Mouse (Mus musculus): Measurements from ENCODE around the gene Cyp26c1. TPM values are rescaled to one million over a fixed set of nuclear protein-coding genes. Genes with fewer than 3 reads are reported as not detected.

The Cyp26c1 gene
- polyA plus RNA-seq, 1 experiment from 2014 or later, result not detected

- ATAC-seq (ENCODE audit: insufficient read depth, low FRiP score, low TSS enrichment), result no peak
- 3% methylated on average over 22 of the region's 22 CpGs for WGBS
- Histone ChIP-seq H3K4me1 (ENCODE audit: control insufficient read depth, insufficient read depth, low read length) (peaks cover 25% of the 10 kb centered on the region), H3K27ac (ENCODE audit: low read depth, low read length) (no peak overlapping the region), H3K9ac (ENCODE audit: low read length) (no peak overlapping the region), H3K36me3 (ENCODE audit: control insufficient read depth, insufficient read depth, low read length) (no peaks in the 10 kb centered on the region), H3K4me3 (ENCODE audit: low read depth, low read length) (peak overlapping the region; percentile 28; the same call in 1 of the 2 replicates), H3K9me3 (ENCODE audit: control insufficient read depth, low read length) (no peaks in the 10 kb centered on the region), H3K27me3 (ENCODE audit: control insufficient read depth, insufficient read depth, low read length) (peaks cover 97% of the 10 kb centered on the region), H3K4me2 (ENCODE audit: low read depth) (peak overlapping the region; percentile 52)
- no peak for DNase-seq (ENCODE audit: low spot score)
Measured at GRCm38 (mm10) chr19:37696603-37697334, 11.4 kb downstream of the Cyp26c1 start.

- Histone ChIP-seq H3K9ac (ENCODE audit: low read length) (no peak overlapping the region), H3K4me1 (ENCODE audit: control insufficient read depth, insufficient read depth, low read length) (peaks cover 25% of the 10 kb centered on the region), H3K27ac (ENCODE audit: low read depth, low read length) (no peak overlapping the region), H3K4me3 (ENCODE audit: low read depth, low read length) (peak overlapping the region; percentile 28), H3K4me2 (ENCODE audit: low read depth) (peak overlapping the region; percentile 52), H3K36me3 (ENCODE audit: control insufficient read depth, insufficient read depth, low read length) (no peaks in the 10 kb centered on the region), H3K27me3 (ENCODE audit: control insufficient read depth, insufficient read depth, low read length) (peaks cover 96% of the 10 kb centered on the region), H3K9me3 (ENCODE audit: control insufficient read depth, low read length) (no peaks in the 10 kb centered on the region)
- DNase-seq (ENCODE audit: low spot score), result no peak
- WGBS, result 1% methylated on average over 16 of the region's 18 CpGs
- no peak for ATAC-seq (ENCODE audit: insufficient read depth, low FRiP score, low TSS enrichment)
Measured at GRCm38 (mm10) chr19:37697335-37697636, 11.9 kb downstream of the Cyp26c1 start.

GRCm38 (mm10) chr19:37697651-37698272 lies 12.4 kb downstream of the Cyp26c1 start, which contains the start of gene Cyp26a1:
TSS of gene Cyp26a1 (plus strand) at chr19:37697798.
- H3K27me3 ChIP-seq (ENCODE audit: control insufficient read depth, insufficient read depth, low read length), result peaks cover 93% of the 10 kb centered on the region
- no peak for ATAC-seq (ENCODE audit: insufficient read depth, low FRiP score, low TSS enrichment)
- 0% methylated on average over 51 of the region's 51 CpGs for WGBS
- no peaks in the 10 kb centered on the region for H3K9me3 ChIP-seq (ENCODE audit: control insufficient read depth, low read length)
- peaks cover 25% of the 10 kb centered on the region for H3K4me1 ChIP-seq (ENCODE audit: control insufficient read depth, insufficient read depth, low read length)
- H3K27ac ChIP-seq (ENCODE audit: low read depth, low read length), result no peak within 1 kb of the TSS
- peak within 1 kb of the TSS; percentile 52 for H3K4me2 ChIP-seq (ENCODE audit: low read depth)
- no peak within 1 kb of the TSS for H3K9ac ChIP-seq (ENCODE audit: low read length)
- no peak for DNase-seq (ENCODE audit: low spot score)
- no peaks in the 10 kb centered on the region for H3K36me3 ChIP-seq (ENCODE audit: control insufficient read depth, insufficient read depth, low read length)
- H3K4me3 ChIP-seq (ENCODE audit: low read depth, low read length), result peak within 1 kb of the TSS; percentile 28

GRCm38 (mm10) chr19:37698273-37699160 lies 13.1 kb downstream of the Cyp26c1 start:
- H3K4me3 ChIP-seq (ENCODE audit: low read depth, low read length), result peak overlapping the region; percentile 28
- peaks cover 25% of the 10 kb centered on the region for H3K4me1 ChIP-seq (ENCODE audit: control insufficient read depth, insufficient read depth, low read length)
- no peak overlapping the region for H3K9ac ChIP-seq (ENCODE audit: low read length)
- ATAC-seq (ENCODE audit: insufficient read depth, low FRiP score, low TSS enrichment) (no peak), DNase-seq (ENCODE audit: low spot score) (peak; percentile 58)
- peak overlapping the region; percentile 52 for H3K4me2 ChIP-seq (ENCODE audit: low read depth)
- no peaks in the 10 kb centered on the region for H3K9me3 ChIP-seq (ENCODE audit: control insufficient read depth, low read length)
- under 1% methylated on average over 63 of the region's 63 CpGs for WGBS
- H3K36me3 ChIP-seq (ENCODE audit: control insufficient read depth, insufficient read depth, low read length), result no peaks in the 10 kb centered on the region
- peaks cover 89% of the 10 kb centered on the region for H3K27me3 ChIP-seq (ENCODE audit: control insufficient read depth, insufficient read depth, low read length)
- H3K27ac ChIP-seq (ENCODE audit: low read depth, low read length), result no peak overlapping the region

- no peak overlapping the region for H3K4me3 ChIP-seq (ENCODE audit: low read depth, low read length)
- H3K36me3 ChIP-seq (ENCODE audit: control insufficient read depth, insufficient read depth, low read length), result no peaks in the 10 kb centered on the region
- peaks cover 25% of the 10 kb centered on the region for H3K4me1 ChIP-seq (ENCODE audit: control insufficient read depth, insufficient read depth, low read length)
- H3K9me3 ChIP-seq (ENCODE audit: control insufficient read depth, low read length), result no peaks in the 10 kb centered on the region
- peaks cover 77% of the 10 kb centered on the region for H3K27me3 ChIP-seq (ENCODE audit: control insufficient read depth, insufficient read depth, low read length)
- DNase-seq (ENCODE audit: low spot score) (no peak), ATAC-seq (ENCODE audit: insufficient read depth, low FRiP score, low TSS enrichment) (no peak)
- H3K9ac ChIP-seq (ENCODE audit: low read length), result no peak overlapping the region
- no peak overlapping the region for H3K27ac ChIP-seq (ENCODE audit: low read depth, low read length)
- WGBS, result 14% methylated on average over 9 of the region's 9 CpGs
- no peak overlapping the region for H3K4me2 ChIP-seq (ENCODE audit: low read depth)
Measured at GRCm38 (mm10) chr19:37699711-37700110, 14.3 kb downstream of the Cyp26c1 start.

GRCm38 (mm10) chr19:37702377-37703076 lies 17.1 kb downstream of the Cyp26c1 start:
- Histone ChIP-seq H3K27me3 (ENCODE audit: control insufficient read depth, insufficient read depth, low read length) (peaks cover 49% of the 10 kb centered on the region), H3K4me2 (ENCODE audit: low read depth) (no peak overlapping the region), H3K4me1 (ENCODE audit: control insufficient read depth, insufficient read depth, low read length) (peaks cover 14% of the 10 kb centered on the region), H3K9me3 (ENCODE audit: control insufficient read depth, low read length) (no peaks in the 10 kb centered on the region), H3K9ac (ENCODE audit: low read length) (no peak overlapping the region), H3K36me3 (ENCODE audit: control insufficient read depth, insufficient read depth, low read length) (no peaks in the 10 kb centered on the region), H3K4me3 (ENCODE audit: low read depth, low read length) (no peak overlapping the region), H3K27ac (ENCODE audit: low read depth, low read length) (no peak overlapping the region)
- DNase-seq (ENCODE audit: low spot score), result no peak
- 58% methylated on average over 21 of the region's 21 CpGs for WGBS
- ATAC-seq (ENCODE audit: insufficient read depth, low FRiP score, low TSS enrichment), result no peak

GRCm38 (mm10) chr19:37703902-37704509 lies 18.6 kb downstream of the Cyp26c1 start:
- no peak overlapping the region for H3K9ac ChIP-seq (ENCODE audit: low read length)
- no peak overlapping the region for H3K27ac ChIP-seq (ENCODE audit: low read depth, low read length)
- peaks cover 34% of the 10 kb centered on the region for H3K27me3 ChIP-seq (ENCODE audit: control insufficient read depth, insufficient read depth, low read length)
- no peaks in the 10 kb centered on the region for H3K9me3 ChIP-seq (ENCODE audit: control insufficient read depth, low read length)
- H3K36me3 ChIP-seq (ENCODE audit: control insufficient read depth, insufficient read depth, low read length), result no peaks in the 10 kb centered on the region
- ATAC-seq (ENCODE audit: insufficient read depth, low FRiP score, low TSS enrichment) (0 out of 2 replicates have a peak, but pooled peaks have one; percentile 23), DNase-seq (ENCODE audit: low spot score) (peak; percentile 74)
- H3K4me1 ChIP-seq (ENCODE audit: control insufficient read depth, insufficient read depth, low read length), result peaks cover under 1% of the 10 kb centered on the region
- H3K4me3 ChIP-seq (ENCODE audit: low read depth, low read length), result no peak overlapping the region
- no peak overlapping the region for H3K4me2 ChIP-seq (ENCODE audit: low read depth)
- 14% methylated on average over 3 of the region's 3 CpGs for WGBS

GRCm38 (mm10) chr19:37705722-37706121 lies 20.3 kb downstream of the Cyp26c1 start:
- no peak for ATAC-seq (ENCODE audit: insufficient read depth, low FRiP score, low TSS enrichment)

More at GRCm38 (mm10) chr19:37705722-37706121, 20.3 kb downstream of the Cyp26c1 start:
- no peaks in the 10 kb centered on the region for H3K9me3 ChIP-seq (ENCODE audit: control insufficient read depth, low read length)
- DNase-seq (ENCODE audit: low spot score), result no peak
- H3K4me1 ChIP-seq (ENCODE audit: control insufficient read depth, insufficient read depth, low read length), result no peaks in the 10 kb centered on the region
- WGBS, result 90% methylated on average over 5 of the region's 5 CpGs
- no peak overlapping the region for H3K4me3 ChIP-seq (ENCODE audit: low read depth, low read length)
- peaks cover 17% of the 10 kb centered on the region for H3K27me3 ChIP-seq (ENCODE audit: control insufficient read depth, insufficient read depth, low read length)
- H3K4me2 ChIP-seq (ENCODE audit: low read depth), result no peak overlapping the region
- H3K9ac ChIP-seq (ENCODE audit: low read length), result no peak overlapping the region
- no peak overlapping the region for H3K27ac ChIP-seq (ENCODE audit: low read depth, low read length)
- no peaks in the 10 kb centered on the region for H3K36me3 ChIP-seq (ENCODE audit: control insufficient read depth, insufficient read depth, low read length)
